Mouse (Mus musculus) T-cell, adult 2 months (primary cell): ENCODE data around the gene Fars2.
"Not testable (repeated sequence)": the region's sequence is repeated elsewhere in the genome, so short reads cannot be mapped to it uniquely, and the experiment has no call there.

Experiments used
- DNase-seq: peaks from one replicate; pipeline ENCODE4 v3.0.0; 2022; ENCODE audit warnings: low spot score

Fars2 gene

DNA sequence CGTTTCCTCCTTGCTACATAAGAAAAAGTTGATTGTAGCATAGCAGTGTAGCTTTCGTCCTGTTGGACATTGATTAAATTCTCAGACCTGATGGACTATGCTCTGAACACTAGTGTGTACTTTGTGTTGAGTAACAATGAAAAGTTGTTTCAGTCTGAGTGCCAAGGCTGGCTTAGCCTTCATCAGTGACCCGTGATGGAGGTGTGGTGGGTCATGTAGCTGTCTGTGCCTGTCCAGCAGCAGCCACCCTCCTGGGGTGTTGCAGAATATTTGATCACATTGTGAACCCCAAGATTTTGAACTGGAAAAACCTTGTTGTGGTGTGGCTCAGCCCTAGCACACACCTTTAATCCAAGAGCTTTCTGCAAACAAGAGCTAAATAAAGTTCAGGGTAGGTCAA, 343.3 kb downstream of the Fars2 start:
- no peak for DNase-seq

DNA sequence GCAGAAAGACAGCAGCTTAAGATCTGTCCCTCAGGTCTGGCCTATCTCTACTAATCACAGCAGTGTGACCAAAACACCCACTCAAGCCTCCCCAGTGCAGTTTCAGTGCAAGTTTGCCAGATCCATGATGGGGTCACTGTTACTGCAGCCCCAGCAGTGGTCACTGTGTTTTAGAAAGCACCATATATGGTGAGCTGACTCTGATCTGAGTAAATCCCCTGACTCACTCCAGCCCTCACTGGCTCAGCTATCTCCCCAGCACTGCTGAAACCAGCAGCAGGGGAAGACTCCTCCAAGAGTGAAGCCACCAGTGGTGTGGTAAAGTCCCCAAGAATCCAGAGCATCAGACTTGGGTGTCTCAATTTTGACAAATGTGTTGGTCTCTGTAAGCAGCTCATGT, 346.5 kb downstream of the Fars2 start:
- DNase-seq: no peak

DNA sequence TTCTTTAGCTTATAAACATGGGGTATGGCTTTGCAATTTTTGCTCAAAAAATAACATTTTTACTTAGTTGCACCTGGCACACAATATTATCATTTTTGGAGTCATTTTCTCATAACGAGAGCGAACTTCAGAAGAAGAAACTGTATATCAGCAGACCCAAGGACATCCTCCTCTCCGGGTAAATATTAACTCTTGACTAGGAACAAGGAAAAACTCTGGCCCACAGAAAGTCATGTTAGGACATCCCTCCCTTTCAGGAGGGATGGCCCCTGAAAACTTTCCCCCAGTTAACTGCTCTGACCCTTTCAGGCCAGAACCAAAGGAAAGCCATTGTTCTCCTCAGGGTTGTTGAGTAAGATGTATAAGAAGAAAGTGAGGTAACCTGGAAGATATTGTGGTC, 348.9 kb downstream of the Fars2 start:
- not testable (repeated sequence) for DNase-seq

DNA sequence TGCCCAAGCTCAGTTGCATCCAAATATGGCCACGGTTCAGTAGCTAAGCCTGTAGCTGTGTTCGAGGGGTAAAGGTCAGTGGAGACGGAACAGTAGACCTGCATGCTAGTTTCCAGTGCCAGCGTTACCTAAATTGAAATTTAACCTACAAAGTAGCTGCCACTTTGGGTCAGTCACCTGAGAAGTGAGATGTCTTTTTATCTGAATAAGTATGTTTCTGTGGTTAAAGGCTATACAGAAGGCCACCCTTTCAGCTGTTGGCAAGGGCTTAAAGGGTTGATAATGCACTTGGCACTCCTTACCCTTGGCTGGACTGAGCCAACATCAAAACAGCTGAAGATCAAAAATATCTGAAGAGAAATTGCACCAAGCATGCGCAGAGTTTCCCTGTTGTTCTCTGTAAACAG, 349.3 kb downstream of the Fars2 start:
- DNase-seq: no peak

DNA sequence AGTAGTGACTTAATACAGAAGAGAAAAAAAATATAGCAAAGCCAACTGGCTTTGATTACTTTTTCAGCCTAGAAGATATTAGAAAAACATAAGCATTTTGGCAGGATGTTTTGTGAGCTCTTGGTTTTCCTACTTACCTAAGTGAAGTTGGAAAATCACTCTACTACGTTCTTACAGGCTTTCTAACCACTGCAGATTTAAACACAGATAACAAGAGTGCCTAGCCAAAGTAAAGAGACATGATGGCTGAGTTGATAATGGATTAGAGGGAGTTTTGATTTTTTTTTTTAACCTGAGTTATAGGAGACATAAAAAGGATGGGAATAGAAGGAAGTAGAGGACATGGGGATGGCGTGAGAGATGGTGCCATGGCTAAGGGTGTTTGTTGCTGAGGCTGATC, 350.6 kb downstream of the Fars2 start:
- no peak for DNase-seq

DNA sequence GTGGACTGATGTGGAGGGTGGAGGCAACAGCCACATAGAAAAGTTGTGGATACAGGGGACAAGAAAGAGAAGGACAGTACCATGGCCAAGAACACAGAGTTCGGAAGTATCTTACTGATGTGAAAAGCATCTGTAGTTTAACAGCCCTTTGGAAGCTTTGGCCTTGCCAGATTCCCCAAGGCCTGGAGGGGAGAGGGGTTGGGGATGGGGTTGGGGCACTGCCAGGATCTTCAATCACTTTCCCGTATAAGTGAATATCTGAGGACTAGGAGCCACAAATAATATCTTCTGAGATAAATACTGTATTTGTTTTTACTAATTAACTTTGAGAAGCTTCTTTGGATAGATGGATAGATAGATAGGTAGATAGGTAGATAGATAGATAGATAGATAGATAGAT, 351.8 kb downstream of the Fars2 start:
- DNase-seq: no peak

DNA sequence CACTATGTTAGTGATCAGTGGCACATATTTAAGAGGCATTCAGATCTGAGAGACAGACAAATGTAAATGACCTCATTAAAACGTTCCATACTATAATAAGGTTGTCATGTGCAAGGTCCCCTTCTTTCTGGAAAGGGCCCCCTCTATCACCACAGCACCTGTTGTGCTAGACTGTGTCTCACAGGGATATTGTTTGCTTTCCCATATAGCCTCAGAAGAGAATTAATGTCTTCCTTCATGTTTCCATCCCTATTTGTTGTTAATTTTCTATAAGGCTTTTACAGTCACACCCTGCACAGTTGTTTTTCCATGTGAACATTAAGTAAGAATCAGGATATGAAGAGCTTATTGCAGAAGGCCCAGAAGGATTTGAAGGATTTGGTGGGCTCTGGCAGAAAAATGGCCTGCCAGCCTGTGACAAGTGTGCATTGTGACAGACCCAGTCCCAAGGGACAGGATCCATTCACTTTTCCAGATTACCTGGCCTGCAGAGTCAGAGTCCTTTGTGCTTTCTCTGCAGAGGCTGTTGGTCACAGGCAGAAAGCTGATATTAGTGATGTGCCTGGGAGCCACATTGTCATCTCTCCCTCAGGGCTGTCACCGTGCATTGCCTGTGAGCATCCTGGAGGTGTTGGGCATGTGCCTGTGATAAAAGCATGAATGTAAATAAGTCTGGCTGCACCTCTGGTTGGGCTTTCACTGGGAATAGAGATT, 352.4 kb downstream of the Fars2 start:
- no peak for DNase-seq

DNA sequence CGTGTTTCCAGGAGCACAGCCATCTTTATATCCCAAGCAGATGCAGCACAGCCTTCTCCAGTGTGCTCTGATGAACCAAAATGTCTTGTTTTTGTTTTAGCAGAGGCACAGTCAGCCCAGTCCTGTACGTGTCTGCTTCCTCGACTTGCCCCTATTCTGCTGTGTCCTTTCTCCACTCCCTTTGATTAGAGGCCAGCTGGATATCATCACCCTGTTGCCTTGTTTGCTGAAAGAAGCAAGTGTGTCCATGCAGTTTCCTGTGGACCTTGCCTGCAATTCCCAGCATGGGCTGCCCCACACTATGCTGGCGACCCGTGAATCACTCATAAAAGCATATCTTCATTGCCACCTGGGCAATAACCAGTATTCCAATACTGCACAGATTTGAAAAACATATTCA, 360.4 kb downstream of the Fars2 start:
- DNase-seq: no peak

DNA sequence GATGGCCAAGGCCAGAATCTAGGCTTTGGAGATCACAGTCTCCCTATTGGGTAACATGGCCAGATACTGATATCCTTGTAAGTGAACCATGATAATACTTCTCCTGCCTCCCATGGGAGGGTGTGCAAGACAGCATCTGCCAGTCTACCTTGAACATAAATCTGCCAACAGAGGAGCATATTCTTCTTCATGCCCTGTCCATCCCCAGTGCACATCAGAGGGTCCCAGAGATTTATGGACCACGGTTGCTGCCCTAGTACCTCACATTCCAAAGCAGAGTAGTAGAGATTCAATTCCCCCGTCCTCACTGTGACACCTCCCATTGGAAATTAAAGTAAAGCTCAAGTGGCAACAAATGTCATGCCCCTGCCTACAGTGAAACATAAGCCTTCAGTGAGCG, 361.0 kb downstream of the Fars2 start:
- no peak for DNase-seq

DNA sequence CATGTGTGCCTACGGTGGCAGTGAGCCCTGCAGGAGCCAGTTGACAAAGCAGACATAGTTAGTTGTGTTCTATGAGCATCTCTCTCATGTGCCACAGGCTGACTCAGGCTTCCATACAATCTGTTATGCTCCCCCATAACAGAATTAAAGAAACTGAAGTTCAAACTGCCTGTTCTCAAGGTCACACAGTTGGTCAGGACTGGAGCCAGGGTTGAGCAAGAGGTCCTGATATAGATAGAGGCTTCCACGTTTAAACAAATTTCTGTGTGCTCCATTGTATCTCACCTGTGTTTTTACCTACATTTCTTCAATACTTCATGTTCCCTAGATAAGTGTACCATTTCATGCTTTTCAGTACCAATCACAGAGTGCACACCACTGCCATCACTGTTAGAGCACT, 362.9 kb downstream of the Fars2 start:
- DNase-seq: no peak

DNA sequence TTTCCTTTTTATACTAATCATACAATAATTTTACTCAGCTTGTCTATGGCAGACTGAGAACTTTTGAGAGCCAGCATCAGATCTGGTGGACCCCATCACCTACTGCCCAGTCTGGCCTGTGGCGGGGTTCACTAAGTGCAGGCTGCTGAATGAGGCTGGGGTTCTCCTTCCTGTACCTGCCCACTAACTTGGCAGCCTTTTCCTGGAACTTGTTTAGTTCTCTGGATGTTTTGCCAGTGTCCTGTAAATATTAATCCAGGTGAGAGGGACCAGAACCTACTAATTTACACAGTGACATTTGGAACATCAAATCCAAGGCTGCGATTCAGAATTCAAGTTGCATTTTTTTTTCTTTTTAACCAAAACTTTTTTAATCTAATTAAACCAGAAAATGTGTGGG, 367.2 kb downstream of the Fars2 start:
- no peak for DNase-seq

DNA sequence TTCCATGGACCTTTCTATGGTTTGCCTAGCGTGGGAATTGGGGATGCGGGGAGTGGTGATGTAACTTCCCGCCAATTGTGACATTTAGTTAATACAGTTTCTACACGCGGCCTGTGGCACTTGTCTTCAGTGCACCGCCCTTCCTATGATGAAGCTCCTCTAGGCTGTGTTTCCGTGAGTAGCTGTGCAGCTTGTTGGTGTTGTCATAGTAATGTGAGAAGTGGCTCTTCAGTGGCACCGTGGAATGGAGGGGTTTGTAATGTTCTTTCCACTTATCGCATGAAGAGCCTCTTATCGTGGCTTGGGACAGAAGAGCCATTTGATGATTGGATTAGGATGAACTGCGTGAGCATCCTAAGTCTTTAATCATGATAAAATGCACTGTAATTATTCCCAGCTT, 369.5 kb downstream of the Fars2 start:
- no peak for DNase-seq

DNA sequence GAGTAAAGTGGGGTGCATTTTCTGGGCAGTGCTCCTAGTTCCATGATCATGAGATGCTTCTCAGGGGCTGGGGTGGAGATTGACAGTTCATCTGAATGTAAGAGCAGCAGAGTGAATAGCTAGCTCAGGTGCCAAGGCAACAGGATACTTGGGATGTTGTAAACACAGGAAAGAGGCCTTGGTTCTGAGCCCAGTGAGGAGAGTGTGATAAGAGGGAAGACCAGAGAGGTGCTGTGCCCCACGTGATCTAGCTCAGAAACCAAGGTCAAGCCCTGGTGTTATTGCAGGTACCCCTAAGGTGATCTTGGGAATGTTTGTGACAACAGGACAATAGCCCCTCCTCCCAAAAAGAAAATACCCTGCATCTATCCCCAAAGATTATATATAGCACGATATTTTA, 372.2 kb downstream of the Fars2 start:
- DNase-seq: no peak

DNA sequence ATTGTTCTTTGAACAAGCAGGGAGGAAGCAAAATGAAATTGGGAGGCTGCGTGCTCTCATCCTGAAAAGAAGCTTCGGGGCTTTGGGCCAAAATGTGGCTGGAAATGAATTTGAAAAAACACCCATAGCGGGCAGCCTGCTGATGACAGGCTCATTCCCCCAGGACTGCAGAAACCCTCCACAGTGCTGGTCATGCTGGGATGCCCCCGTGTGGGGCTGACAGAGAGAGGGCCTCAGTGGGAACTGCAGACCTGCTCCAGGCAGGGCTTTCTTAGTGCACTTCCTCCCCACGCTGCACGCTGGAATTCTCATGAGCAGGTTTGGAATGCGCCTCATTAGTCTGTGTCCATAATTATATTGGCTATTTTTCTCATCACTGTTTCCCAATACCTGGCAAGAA, 373.4 kb downstream of the Fars2 start:
- no peak for DNase-seq

DNA sequence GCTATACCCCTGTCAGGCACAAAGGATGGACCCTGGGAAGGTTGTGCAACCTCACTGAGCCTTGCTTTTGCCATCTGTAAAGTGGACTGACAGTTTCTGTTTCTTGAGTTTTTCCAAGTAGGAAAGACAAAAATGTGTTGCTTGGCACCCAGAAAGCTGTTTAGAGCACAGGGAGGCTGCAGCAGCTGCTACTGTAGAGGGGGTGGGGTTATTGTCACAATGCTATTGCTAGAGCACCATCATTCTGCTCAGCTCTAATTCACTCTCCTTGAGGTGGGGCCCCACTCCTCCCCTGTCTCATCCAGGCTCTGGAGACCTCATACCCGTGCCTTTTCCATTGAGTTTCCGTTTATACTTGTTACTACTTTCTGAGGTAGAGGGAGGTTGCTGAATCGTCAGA, 375.2 kb downstream of the Fars2 start:
- no peak for DNase-seq

DNA sequence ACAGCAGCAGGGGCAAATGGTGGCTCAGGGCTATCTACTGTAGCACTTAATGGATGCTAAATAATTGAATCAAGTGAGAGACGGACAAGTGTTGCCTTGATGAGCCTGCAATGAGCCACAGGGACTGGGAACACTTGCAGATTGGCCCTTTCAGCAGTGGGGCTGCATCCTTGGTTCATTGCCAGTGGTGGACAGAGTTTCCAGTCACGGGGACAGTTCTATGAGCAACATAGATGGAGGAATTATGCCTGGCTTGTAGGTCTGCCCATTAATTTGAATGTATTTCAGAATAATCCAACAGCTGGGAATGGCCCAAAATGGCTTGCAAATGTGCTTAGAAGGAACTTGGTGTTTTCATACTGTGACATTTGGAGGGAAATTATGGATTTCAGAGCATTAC, 376.1 kb downstream of the Fars2 start:
- no peak for DNase-seq

DNA sequence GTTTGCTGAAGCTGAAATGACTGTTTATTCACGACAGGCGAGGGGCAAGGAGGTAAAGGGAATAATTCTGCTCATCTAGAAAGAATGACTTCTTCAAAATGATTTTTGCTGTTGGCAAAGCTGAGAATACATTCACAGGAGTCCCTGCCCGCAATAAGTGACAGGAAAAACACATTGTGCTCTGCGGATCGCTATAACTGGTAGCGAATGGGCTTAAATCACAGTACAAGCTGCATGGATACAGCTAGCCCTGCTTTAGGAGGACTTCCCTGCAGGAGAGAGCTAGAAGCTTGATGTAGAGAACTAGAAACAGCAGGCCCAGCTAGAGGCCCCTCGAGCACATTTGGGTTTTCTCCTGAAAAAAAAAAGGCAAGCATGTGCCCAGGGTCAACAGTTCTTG, 376.6 kb downstream of the Fars2 start:
- no peak for DNase-seq

DNA sequence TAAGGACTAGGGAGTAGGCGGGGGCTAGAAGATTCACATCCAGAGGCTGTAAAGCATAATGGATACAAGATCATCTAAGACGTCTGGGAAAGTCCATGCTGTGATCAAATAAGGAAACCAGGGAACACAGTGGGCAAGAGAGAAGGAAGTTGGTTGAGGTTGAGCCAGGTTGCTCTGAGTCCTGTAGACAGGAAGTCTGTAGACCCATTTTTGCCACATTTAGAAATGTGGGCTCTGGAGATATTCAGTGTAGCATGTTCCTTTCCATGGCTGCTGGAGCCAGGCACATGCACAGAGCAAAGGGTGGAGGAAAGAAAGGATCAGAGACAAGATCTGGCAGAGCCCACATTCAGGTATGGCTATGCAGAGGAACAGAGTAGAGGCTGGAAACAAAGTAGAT, 378.8 kb downstream of the Fars2 start:
- no peak for DNase-seq

DNA sequence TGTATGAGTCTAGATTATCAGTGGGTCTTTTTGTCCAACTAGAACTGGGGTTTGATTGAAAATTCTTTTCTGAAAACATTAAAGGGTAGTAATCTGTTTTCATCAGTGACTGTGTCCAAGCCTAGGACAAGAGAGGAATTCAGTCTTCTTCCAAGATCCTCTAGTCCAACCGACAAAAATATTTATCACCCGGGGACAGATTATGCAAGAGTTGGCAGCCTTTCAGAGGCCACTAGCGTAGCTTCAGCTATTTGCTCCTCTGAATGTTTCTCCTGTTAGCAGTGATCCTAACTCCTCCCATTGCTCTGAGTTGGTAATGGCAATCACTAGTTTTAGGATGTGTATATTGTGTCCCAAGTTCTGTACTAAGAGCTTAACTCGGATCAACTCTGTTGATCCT, 380.1 kb downstream of the Fars2 start:
- DNase-seq: no peak

DNA sequence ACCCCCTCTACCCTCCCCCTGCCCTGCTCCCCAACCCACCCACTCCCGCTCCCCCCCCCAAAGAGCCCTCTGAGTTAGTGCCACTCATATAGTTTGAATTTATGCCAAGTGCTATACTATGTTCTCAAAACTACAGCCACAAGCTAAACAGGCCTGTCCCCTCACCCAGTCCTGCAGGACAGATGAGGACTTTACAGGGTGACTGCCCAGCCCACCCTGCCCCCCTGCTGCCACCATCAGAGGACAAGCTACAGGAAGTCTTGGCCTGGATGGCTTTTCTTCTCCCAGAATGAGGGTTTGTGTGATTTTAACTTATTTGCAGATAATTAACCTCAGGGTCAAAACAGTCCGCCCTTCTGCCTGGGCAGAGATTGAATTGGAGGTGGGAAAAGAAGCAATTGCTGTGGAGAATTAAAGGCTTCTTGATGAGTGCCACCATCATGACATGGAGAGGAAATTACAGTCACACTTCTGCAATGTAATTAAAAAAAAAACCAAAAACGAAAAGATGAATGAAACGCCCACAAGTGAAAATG, 383.2 kb downstream of the Fars2 start:
- DNase-seq: no peak

DNA sequence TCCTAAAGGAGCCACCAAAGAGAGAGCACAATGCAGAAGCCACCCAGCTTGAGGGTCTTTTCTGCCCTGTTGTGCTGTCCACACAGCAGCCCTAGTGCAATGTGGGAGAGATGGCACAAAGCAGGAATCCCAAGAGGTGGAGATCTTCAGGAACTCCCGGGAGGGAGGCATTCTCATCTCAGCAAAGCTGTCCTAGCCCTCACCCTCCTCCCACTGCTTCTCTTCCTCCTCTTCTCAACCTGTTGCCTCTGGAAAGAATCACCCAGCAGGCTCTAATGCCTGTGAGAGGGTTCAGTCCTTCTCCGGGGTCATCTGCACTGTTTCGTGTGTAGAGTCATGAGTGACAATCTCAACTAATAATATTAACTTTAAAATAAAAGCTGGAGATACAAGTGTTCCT, 386.3 kb downstream of the Fars2 start:
- no peak for DNase-seq

DNA sequence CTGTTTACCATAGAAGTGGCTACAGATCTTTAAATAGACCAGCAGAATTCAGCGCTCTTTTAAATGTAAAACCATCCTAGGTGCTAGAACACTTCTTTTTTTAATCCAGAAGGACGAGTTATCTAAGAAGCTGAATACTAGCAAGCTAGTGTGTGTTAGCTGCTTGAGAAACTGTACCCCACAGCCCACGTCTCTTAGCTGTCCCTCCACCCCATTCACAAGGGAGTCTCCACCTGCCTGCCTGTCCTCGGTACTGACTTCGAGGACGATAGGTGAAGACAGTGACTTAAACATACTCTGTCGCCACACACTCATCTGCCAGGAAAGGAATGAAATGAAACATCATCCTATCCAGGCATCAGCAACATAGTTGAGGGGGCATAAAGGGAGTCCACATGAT, 386.8 kb downstream of the Fars2 start:
- DNase-seq: no peak

DNA sequence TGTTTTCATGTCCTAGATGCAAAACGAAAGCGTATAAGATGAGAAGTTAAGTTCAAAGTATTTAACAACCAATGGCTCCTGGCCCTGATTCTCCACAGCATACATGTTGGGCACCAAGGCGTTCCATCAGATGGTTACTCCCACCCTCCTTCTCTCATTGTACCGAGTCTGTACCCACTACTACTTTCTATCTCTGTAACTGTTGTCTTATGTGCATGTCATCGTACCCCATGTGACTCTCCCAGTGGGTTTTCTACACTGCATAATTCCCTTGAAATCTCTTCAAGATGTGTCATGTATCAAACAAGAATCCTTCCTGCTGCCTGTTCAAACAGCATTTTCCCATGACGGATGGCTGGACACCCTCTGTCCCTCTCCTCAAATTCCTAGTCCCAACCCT, 388.5 kb downstream of the Fars2 start:
- DNase-seq: no peak

DNA sequence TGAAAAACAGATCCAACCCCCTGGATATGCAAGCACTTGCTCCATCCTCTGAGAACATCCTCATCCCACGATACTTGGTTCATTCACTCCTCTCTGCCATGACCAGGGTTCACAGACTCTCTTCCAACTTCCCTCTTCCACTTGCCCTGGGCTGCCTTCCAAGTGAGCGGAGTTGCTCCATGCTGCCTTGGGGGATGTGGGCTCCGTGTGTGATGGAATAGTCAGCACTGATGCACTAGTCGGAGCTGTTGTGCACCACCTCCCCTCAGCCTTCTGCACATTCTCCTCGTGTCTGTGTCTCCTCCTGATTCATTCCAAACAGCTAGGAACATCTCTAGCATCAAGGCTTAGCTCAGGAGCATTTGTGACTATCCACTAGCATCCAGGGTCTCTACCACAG, 389.1 kb downstream of the Fars2 start:
- no peak for DNase-seq

DNA sequence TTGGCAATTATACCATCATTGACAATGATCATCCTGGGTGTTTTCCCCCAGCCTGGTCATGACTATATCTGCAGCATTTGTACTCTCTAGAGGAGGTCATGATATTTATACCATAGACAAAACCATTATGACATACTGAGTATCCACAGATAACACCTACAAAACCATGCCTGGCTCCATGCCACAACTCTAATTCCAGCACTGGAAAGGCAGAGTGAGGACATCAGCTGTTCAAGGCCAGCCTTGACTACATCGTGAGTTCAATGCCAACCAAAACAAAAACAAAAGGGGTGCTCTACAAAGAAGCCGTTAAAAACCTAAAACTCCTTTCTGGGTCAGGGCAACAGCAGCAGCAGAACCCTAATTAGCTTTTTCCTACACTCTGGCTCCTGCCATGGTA, 392.9 kb downstream of the Fars2 start:
- DNase-seq: no peak
